Mouse (Mus musculus) E14TG2a.4 (cell line): ENCODE results near the gene Dclre1b.

ENCODE experiments used
- CTCF ChIP-seq: conservative IDR thresholded peaks from 2 replicates; pipeline ENCODE4 v1.5.1; 2014; ENCODE audit warnings: low read length
- NANOG ChIP-seq: IDR thresholded peaks from 2 replicates; pipeline ENCODE4 v1.6.1; 2014; ENCODE audit warnings: borderline replicate concordance, low read length, mixed read lengths
- POU5F1 ChIP-seq: IDR thresholded peaks from 2 replicates; pipeline ENCODE4 v1.6.1; 2014; ENCODE audit warnings: low read length, borderline replicate concordance

DNA sequence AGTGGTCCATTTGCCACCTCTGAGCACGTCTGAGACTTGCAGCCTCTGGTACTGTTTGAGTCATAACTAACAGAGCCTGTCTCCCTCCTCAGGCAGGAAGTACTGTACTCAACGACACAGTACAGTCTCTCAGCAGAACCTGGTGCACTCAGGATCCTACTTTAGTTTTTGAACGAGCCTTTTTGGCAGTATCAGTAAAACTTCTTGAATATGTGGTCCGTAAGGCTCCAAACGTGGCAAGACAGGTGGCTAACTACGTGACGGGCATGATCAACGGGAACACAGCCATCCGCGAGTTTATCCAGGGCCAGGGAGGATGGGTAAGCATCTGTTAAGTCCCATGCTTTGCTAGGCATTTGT, 26.7 kb upstream of the Dclre1b start:
- TF ChIP-seq CTCF (no peak), POU5F1 (no peak), NANOG (no peak)
